Mouse (Mus musculus) lung, postnatal 14 days (tissue): ENCODE measurements around the gene Brd1.
"Not testable (repeated sequence)": the region's sequence is repeated elsewhere in the genome, so short reads cannot be mapped to it uniquely, and the experiment has no call there.

Experiments used
- DNase-seq: peaks from one replicate; pipeline ENCODE4 v3.0.0; 2021

Gene Brd1

DNA sequence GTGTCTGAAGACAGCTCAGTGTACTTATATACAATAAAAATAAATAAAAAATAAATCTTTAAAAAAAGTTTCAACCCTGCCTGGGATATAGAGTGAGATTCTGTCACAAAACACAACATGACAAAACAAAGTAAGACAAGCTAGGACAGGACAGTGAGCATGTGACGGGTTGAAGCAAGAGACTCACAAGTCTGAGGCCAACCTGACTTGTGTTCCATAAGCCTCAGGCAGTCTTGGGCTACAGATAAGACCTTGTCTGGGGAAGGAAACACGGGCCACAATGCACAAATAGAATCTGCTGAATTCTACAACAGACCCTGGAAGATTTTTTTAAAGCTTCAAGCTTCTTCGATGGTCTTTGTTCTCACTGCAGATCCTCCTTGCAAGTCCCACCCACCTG, 6.8 kb downstream of the Brd1 start:
- DNase-seq, result no peak

DNA sequence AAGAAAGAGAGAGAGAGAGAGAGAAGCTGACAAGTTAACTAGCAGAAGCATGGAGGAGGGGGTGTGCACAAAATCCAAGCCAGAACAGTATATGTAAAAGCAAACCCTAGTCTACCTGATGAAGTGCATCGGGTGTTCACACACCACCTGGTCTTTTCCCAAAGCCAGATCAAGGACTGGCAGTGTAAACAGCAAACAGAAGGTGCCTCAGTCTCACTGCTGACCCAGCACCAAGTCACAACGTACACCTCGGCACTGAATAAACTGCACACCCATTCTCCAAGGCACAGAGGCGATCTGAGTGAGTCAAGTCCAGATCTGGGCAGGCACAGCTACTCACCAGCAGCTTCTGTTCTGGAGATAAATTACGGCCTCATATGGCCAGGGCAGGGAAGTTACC, 9.0 kb downstream of the Brd1 start:
- DNase-seq, result no peak

DNA sequence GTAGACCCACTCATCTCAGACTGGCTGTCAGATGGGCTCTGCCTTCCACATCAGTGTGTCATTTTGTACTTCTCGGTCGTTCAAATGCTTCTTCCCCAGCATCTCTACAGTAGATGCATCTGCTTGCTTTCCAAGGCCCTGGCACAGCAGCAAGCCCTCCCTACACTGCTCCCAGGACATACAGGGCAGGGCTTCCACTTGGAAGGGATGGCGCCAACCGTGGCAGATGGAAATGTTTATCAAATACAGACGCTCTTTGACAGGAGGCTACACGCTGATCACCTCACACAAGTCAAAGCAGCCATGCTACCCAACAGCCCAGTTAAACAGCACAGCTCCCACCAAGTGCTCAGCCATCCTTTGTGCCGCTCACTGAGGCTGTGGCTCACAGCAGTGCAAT, 9.7 kb downstream of the Brd1 start:
- no peak for DNase-seq

DNA sequence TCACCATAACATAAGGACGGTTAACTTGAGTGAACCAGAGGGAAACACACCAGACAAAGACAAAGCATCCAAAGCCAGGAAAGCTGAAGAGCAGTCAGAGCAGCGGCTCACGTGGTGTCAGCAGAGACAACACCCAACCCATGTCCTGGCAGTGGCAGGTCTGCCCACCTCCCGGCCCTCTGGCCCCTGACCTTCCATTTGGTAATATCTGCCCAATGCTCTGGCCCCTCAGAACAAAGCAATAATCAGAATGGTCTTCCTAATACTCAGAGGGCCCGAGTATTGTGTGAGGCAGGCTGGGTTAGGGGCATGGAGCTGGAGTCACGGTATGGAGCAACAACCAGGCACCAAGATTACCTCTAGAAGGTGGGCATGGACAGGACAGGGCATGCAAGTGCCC, 10.8 kb downstream of the Brd1 start:
- no peak for DNase-seq

DNA sequence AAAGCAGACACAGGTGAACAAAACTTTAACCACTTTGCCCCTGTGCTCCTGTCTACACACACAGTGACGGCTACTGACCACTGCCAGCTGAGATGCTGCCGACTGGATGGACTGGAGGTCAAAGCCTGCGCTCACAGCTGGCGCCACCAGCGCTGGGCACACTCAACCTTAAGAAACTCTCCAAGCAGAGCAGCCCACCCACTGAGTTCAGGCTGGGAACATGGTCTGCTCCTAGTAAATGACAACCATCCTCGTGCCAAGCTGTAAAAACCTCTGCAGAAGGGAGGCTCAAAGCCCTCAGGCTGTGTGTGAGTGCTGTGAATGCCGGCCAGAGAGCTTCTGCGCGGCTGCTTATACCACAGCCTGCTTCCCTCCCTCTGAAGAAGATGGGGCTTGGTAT, 16.8 kb downstream of the Brd1 start:
- DNase-seq, result no peak

DNA sequence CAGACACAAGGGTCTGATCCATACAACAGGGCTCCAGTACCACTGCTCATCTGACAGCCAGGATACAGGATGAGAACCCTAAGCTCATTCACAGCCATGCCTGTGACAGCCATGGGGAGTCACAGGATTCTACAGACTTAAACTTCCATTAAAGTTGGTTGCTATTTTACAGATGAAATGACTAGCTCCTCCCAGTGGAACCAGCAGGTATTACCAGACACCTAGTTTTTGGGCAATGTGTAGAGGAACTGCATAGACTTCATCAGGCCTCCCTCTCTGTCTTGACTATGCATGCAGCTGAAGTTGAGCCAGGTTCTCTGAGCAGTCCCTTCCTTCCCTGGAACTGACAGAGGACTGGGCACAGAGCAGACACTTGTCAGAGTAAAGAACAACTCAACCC, 17.7 kb downstream of the Brd1 start:
- DNase-seq, result no peak

DNA sequence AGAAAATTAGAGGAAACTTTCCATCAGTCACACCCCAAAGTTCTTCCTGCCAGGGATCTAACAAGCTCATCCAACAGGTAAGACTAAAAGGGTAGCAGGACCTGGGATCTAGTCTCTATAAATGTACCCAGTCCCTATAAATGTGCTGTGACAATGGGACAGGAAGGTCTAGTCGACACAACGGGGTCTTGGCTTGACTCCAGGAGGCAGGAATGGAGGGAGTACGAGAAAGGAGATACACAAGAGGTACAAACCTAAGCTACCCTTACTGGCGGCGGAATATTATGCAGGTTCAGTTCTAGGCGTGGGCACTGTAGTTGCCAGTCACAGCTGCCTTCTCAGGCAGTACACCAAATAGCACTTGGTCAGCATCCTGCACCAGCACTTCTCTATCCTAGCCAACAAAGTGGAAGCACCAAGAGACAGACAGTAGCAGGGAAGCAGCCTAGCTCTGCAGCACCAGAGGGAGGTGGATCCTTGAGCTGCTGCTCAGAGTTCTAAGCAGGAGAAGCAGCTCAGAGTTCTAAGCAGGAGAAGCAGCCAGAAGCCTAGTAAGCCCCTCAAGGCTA, 19.9 kb downstream of the Brd1 start:
- DNase-seq, result no peak

DNA sequence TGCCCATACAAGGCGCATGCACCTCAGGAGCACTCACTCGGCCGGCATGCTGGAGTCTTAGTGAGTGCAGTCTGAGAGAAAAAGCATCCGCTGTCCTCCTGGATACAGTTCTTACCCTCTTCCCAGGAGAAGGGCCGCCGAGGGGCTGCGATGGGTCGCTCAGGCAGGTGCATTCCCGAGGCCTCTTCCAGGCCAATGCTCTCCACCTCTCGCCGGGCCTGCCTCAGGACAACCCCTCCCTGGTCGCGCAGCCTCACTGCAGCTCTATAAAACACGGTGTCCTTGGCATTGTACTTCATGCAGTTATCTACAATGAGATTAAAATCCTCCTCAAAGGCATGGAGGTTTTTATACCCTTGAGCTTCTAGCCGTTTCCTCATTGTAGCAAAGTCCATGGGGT, 21.5 kb downstream of the Brd1 start:
- DNase-seq, result no peak

DNA sequence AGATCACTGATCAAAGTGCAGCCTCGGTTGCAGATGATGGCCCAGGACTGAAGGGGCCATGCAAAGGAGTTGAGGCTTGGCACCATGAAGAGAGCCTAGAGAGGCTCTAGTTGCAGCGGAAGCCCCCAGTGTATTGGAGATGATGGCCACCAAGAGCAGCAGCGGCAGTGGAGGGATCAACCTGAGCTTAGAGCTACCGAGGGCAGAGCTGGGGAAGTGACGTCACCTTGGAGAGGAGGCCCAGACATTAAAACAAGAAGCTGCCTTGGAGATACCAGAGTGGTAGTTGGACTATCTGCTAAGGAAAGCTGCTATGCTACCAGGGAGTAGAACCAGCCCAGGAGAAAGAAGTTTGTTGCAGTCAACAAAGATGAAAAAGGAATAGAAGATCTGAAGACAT, 24.2 kb downstream of the Brd1 start:
- no peak for DNase-seq

DNA sequence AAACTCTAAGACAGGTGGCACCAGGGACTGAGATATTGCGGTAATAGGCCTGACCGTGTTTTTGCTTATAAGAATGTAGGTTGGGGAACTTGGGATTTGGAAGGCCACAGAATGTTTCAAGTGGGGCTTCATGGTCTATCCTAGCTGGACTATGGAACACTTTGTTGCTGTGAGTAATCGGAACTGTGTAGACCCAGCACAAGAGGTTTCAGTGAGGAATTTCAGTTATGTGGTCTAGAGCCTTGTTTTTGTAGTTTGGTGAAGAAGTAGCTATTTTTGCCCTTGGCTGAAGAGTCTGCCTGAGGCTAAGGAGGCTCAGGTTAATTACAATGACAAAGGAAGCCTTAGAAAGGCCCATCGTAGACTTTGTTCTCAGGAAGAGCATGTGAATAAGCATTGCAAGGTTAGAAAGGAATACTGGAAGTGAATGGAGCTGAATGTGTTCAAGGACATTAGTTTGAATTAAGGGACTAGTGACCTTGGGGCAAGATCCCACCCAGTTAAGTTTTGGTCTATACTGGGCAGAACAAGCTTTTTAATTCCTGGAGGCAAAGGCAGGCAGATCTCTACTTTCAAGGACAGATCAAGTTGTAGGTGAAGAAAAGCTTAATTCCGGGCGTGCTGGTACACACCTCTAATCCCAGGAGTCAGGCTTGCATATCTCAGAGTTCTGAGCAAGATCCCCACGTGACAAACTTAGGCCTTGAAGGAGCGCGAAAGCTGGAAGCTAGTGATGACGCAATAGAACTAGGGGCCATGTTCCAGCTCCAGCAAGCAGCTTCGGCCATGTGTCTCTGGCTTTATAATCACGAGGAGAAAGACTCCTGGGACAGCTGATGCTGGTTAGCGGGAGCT, 25.1 kb downstream of the Brd1 start:
- DNase-seq, result no peak

DNA sequence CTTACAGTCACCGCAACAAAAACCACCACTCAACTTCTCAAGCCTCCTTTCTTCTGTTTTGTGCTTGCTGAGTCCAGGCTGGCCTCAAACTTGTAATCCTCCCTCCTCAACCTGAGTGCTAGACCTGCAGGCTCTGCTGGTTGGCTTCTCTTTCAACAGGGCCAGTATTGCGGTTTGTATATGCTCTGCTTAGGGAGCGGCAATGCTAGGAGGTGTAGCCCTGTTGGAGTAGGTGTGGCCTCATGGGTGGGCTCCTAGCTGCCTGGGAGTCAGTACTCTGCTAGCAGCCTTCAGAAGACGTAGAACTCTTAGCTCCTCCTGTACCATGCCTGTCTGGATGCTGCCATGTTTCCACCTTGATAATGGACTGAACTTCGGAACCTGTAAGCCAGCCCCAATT, 25.8 kb downstream of the Brd1 start:
- no peak for DNase-seq

DNA sequence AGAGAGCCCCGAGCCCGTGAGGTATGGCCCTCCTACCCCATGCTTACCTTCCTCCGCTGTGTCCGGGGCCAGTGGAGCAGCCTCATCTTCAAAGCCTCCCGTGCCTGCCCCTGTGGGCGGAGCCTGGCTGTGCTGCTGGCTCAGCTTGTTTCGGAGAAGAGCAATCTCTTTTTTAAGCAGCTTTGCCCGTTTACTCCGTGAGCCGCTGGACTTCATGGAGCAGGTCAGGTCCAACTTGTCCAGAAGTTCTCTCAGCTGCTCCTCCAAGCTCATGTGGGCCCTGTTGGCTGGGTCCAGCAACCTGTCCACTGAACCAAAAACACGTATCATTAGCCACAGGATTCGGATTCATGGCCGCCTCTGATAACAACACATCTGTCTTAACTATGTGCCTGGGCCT, 27.0 kb downstream of the Brd1 start:
- not testable (repeated sequence) for DNase-seq

DNA sequence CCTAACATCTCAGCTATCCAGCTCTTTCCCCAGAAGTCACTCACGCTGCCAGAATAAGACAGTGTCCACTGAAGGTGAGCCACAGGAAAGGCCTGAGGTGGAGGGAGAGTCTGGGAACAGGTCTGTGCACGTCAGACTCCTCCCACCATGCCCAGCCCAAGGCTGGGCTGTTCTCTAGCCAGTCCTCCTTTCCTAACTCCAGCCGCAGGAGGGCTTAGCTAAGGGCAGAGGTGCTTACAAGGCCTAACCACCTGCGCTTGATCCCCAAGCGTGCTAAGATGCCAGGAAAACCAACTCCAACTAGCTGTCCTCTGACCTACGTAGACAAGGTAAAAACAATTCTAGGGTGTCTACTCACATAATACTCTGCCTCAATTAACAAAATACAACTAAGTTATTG, 27.7 kb downstream of the Brd1 start:
- no peak for DNase-seq

DNA sequence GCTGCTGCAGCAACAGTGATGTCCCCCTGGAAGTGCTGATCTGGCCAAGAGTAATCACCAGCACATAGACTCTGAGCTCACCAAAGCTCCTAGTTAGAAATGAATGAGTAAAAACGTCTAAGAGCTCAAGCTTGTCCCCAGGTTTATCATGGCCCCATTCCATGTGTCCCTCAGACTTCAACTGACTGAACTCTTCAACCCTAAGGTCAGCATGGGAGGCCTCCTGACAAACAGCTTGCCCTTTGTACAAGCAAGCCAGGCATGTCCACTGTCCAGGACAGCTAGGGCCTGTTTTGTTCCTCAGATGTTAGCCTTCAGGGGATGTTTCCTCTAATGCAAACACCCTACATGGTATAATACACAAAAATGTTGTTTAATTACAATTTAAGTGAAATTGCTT, 29.7 kb downstream of the Brd1 start:
- DNase-seq, result no peak

DNA sequence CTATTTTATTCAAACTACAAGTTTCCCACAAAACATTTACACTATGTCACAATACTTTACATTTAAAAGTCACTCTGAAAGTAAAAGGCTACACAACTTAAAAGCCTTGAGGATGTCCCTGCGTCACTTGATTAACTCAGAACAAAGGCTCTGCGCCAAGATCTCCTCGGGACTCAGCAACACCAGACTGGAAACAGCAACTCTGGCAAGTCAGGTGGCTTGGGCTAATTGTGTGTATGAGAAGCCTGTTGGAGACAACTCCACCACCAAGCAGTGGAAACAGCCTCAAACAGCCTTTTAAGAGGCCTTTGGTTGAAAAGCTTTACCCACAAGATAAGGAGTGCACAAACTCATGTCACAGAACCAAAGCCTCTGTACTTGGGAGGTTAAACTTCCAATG, 31.5 kb downstream of the Brd1 start:
- peak; percentile 30 for DNase-seq

DNA sequence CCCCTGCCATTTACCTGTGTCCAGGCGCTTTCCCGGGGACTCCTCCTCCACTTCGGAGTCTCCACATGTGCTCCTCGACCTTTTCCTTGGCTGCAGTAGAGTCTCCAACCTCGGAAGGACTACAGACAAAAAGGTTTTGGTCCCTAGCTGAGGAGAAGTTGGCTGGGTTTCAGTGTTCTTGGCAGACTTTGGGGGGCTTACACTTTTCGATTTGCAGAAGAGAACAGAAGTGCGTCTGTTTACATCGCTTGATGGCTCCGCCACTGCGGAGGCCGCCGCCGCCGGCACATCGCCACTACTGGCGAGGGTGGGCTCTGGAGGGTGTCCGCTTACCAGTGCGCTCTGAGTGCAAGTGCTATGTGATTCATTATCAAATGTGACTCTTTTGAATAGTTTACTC, 33.3 kb downstream of the Brd1 start:
- peak; percentile 32 for DNase-seq

DNA sequence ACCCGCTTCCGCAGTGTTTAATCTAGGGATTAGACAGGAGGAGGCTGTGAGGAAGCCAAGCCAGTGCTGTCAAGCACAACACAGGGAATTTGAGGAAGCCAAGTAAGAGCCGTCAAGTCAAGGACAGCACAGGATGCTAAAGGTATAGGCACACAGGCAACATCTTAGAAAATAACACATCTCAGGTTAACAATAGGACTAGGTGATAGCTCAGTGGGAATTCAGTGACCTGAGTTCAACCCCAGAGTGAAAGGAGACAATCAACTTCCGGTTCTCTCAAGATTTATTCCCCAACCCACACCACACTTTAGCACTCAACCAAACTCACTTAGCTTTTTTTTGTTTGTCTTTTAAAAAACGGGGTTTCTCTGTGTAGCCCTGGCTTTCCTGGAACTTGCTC, 34.5 kb downstream of the Brd1 start:
- DNase-seq, result no peak

DNA sequence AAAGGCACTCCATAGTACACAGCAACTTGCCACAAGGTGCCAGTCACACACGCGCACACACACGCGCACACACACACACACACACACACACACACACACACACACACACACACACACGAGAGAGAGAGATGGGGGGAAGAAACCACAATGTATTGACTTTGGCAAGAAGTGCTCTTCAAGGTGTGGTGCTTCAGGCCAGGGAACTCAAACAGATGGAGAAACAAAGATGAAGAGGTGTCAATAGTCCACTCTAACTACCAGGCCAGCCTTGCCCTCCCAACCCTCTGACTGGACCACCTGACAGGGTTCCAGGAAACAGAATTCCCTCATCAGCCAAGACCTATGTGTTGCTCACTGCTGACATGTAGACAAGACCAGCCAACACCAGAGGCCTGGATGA, 36.4 kb downstream of the Brd1 start:
- DNase-seq, result no peak

DNA sequence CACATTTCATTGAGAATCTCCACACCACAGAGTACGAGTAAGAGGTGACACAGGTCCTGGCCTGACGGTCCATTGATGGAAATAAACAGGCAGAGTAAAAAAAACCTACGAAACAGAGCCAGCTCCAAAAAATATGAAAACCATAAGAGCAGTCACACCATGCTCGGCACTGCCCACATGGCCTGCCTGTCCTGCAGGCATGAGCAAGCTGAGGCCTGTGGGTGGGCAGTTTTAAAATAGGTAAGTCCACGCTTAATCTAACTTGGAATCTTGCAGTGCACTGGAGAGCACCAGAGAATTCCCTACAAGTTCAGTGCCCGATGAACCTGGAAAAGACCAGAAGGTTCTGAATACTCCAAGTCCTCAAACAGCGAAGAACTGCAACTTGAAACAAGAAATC, 38.0 kb downstream of the Brd1 start:
- no peak for DNase-seq

DNA sequence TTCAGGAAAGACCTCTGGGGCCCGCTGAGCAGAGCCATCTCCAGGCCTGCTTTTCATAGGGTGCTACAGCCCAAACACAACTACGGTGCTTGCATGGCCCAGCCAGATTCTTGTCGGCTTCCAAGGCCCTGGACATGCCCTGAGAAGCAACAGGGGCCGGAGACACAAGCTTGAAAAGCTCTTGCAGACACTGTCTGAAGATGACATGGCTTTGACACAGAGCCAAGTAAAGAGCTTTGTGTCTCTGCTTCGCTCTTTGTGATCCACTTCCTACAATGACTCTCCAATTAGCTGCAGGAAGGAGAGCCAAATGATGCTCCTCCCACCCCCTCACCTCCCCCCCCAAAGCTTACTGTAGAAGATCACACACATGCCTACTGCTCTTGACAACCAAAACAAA, 40.0 kb downstream of the Brd1 start:
- peak; percentile 56 for DNase-seq

DNA sequence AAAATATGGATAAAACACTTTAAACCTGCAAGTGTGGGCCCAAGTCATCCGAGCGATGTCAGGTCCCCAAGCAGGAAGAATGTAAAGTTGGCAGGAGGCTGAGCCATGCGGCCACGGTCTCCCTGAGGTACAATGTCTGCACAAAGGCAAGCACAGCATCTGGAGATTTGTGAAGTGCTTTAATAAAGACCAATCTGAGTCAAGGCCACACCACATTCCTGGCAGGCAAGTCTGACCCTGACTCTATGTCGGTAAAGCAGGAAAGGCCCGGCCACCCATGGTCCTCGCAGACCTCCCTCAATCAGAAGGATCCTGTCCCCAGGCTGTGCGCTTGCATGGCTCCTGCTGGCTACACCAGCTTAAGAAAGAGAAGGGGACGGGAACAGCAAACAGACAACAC, 41.3 kb downstream of the Brd1 start:
- no peak for DNase-seq

DNA sequence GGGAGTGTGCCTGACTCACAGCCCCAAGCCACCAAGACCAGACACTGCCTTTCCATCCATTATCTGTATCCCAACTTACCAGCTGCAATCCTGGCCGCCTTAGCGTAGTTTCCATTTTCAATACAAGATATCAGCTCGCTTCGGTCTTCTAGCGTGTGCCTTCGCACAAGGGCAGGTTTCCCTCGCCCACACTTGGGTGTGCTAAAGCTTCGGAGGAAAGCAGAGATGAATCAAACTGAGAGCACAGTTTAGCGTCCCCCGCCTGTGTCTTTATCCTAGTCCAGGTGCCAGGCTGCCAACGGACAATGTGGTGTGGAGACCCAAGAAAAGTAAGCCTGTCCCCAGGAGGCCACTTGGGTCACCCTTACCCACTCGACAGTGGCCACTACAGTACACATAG, 42.9 kb downstream of the Brd1 start:
- DNase-seq, result no peak

DNA sequence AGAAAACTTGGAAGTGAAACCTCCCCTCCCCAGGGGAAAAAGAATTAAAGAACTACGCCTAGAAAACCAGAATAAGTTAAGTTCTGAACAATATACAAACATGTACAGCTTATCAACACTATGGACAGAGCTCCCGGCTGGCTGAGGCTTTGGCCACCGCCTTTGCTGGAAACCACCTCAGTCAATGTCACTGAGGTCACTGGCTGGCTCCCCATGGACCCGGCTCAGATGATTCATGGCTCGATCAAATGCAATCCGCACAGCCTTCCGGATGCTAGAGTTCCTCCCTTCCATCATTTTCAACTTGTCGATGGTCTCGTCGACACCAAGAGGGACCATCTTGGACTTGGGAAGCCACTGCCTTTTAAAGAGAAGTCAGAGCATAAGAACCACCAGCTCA, 45.9 kb downstream of the Brd1 start:
- no peak for DNase-seq

DNA sequence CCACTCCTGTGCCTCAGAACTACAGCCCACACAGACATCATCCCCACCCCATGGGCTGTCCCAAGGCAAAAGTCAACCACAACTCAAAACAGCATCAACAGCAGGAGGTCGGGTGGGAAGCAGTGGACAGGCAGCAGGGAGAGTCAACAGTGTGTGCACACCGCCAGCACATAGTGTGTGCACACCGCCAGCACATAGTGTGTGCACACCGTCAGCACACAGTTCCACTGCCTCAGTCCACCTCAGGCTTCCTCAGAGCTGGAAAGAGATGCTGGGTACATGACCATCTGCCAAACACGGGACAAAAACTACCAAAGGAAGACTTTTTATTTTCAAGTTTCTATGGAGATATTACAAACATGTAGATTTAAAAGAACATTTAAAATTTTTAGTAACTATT, 47.3 kb downstream of the Brd1 start:
- DNase-seq, result no peak

DNA sequence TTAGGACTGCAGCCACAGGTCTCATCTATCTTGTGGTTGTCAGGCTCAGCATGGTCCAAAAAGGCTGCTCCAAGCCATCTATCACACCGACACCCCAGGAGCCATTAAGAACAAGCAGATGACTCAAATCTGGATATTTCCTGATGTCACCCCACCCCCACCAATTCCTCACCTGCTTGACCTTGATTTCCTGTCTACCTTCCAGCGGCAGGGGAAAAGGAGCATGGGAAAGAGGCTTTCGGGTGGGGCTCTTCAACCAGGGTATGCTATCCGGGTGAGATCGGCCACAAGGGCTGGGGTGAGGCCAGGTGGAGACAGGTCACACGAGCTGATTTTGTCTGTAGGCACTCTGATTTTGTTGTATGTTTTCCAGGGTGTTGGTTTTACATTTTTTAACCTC, 50.0 kb downstream of the Brd1 start:
- DNase-seq, result no peak
